Mouse (Mus musculus): ENCODE results near the gene Olfr339. TPM values are rescaled to one million over a fixed set of nuclear protein-coding genes. Genes with fewer than 3 reads are reported as not detected.
"Not testable (repeated sequence)": the region's sequence is repeated elsewhere in the genome, so short reads cannot be mapped to it uniquely, and the experiment has no call there.

Gene Olfr339
- not detected in 2 replicates for polyA plus RNA-seq (2016; fragmentation: Nextera tagmentation; extraction: Ambion mirVana)

- Histone ChIP-seq H3K9me3 (replicated peaks) (peaks cover 8% of the 10 kb centered on the region; the same call in 1 of the 2 replicates), H3K27ac (no peak within 1 kb of the TSS), H3K4me1 (no peaks in the 10 kb centered on the region), H3K27me3 (replicated peaks) (no peaks in the 10 kb centered on the region), H3K4me3 (no peak within 1 kb of the TSS), H3K4me2 (no peak within 1 kb of the TSS), H3K9ac (no peak within 1 kb of the TSS), H3K36me3 (no peaks in the 10 kb centered on the region)
- ATAC-seq, result no peak
- 58% methylated on average over 3 of the region's 3 CpGs for WGBS (ENCODE audit: insufficient replicate concordance)
Observed at GRCm38 (mm10) chr2:36418647-36419046, at the start of gene Olfr339. TSS of gene Olfr339 (plus strand) at chr2:36418947.

GRCm38 (mm10) chr2:36373219-36373618, 45.5 kb upstream of the Olfr339 start, which contains the start of gene Olfr338:
TSS of gene Olfr338 (plus strand) at chr2:36373519.
- no peak within 1 kb of the TSS for H3K4me2 ChIP-seq
- H3K9ac ChIP-seq, result no peak within 1 kb of the TSS
- no peak for ATAC-seq
- H3K9me3 ChIP-seq (replicated peaks), result no peaks in the 10 kb centered on the region; the same call in 1 of the 2 replicates
- no peaks in the 10 kb centered on the region for H3K36me3 ChIP-seq
- no peaks in the 10 kb centered on the region for H3K27me3 ChIP-seq (replicated peaks)
- no peak within 1 kb of the TSS for H3K27ac ChIP-seq
- no peak within 1 kb of the TSS for H3K4me3 ChIP-seq
- no peaks in the 10 kb centered on the region for H3K4me1 ChIP-seq

GRCm38 (mm10) chr2:36415174-36415573, 3.6 kb upstream of the Olfr339 start:
- H3K27me3 ChIP-seq (replicated peaks); H3K9ac ChIP-seq; H3K27ac ChIP-seq; H3K36me3 ChIP-seq; ATAC-seq; H3K4me3 ChIP-seq; H3K4me1 ChIP-seq; H3K4me2 ChIP-seq; H3K9me3 ChIP-seq (replicated peaks): not testable (repeated sequence)
- 62% methylated on average over 3 of the region's 3 CpGs for WGBS (ENCODE audit: insufficient replicate concordance)

- H3K9ac ChIP-seq; H3K9me3 ChIP-seq (replicated peaks); H3K27ac ChIP-seq; H3K4me1 ChIP-seq; H3K4me3 ChIP-seq; H3K4me2 ChIP-seq; ATAC-seq; H3K36me3 ChIP-seq; H3K27me3 ChIP-seq (replicated peaks): not testable (repeated sequence)
- WGBS (ENCODE audit: insufficient replicate concordance), result 72% methylated on average over 7 of the region's 7 CpGs
Observed at GRCm38 (mm10) chr2:36415591-36415990, 3.2 kb upstream of the Olfr339 start.

GRCm38 (mm10) chr2:36452287-36452686, 33.5 kb downstream of the Olfr339 start, which contains the start of gene Olfr340:
TSS of gene Olfr340 (plus strand) at chr2:36452587.
- Histone ChIP-seq H3K36me3 (no peaks in the 10 kb centered on the region), H3K27ac (no peak within 1 kb of the TSS), H3K4me2 (no peak within 1 kb of the TSS), H3K27me3 (replicated peaks) (no peaks in the 10 kb centered on the region), H3K4me3 (no peak within 1 kb of the TSS), H3K9me3 (replicated peaks) (peaks cover 8% of the 10 kb centered on the region; the same call in 1 of the 2 replicates), H3K4me1 (no peaks in the 10 kb centered on the region), H3K9ac (no peak within 1 kb of the TSS)
- ATAC-seq, result no peak
- 40% methylated on average over 1 of the region's 1 CpGs for WGBS (ENCODE audit: insufficient replicate concordance)

DNA sequence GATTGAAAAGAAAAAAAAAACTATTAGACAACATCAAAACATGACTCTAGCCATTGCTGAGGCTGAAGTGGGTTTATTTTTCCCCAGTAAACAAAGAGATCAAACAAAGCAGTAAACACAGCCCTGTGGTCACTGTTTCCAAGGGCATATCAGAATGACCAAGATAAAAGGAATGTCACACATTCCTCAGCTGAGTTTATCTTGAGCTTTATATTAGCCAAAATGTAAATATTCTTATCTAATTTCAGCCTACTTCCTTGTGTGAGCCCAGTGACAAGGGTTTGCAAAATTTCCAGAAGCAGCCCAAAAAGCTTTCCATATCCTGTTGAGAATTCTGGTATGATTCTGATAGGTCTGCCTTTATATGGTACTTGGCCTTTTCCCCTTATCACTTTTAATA, 54.9 kb downstream of the Olfr339 start:
- Histone ChIP-seq H3K4me1 (no peaks in the 10 kb centered on the region), H3K4me2 (no peak overlapping the region), H3K36me3 (no peaks in the 10 kb centered on the region), H3K4me3 (no peak overlapping the region), H3K27ac (no peak overlapping the region), H3K27me3 (replicated peaks) (no peaks in the 10 kb centered on the region), H3K9me3 (replicated peaks) (0 out of 2 replicates have a peak, but pooled peaks cover 7% of the 10 kb centered on the region), H3K9ac (no peak overlapping the region)
- ATAC-seq, result no peak

Other genes with a start within 250 kb of the Olfr339 start
- gene Ptgs1, start 188.5 kb upstream of the Olfr339 start, polyA plus RNA-seq (2016; fragmentation: Nextera tagmentation; extraction: Ambion mirVana), result 21.1 and 21.4 TPM in 2 replicates
- not detected in 2 replicates for gene Olfr338, start 45.4 kb upstream of the Olfr339 start, polyA plus RNA-seq (2016; fragmentation: Nextera tagmentation; extraction: Ambion mirVana)
- not detected in 2 replicates for gene Olfr340, start 33.6 kb downstream of the Olfr339 start, polyA plus RNA-seq (2016; fragmentation: Nextera tagmentation; extraction: Ambion mirVana)
- not detected in 2 replicates for gene Olfr341, start 63.5 kb downstream of the Olfr339 start, polyA plus RNA-seq (2016; fragmentation: Nextera tagmentation; extraction: Ambion mirVana)
- gene Olfr342, start 106.1 kb downstream of the Olfr339 start, polyA plus RNA-seq (2016; fragmentation: Nextera tagmentation; extraction: Ambion mirVana), result not detected in 2 replicates
- gene Olfr344, start 147.7 kb downstream of the Olfr339 start, polyA plus RNA-seq (2016; fragmentation: Nextera tagmentation; extraction: Ambion mirVana), result not detected in 2 replicates
- gene Olfr345, start 221.1 kb downstream of the Olfr339 start, polyA plus RNA-seq (2016; fragmentation: Nextera tagmentation; extraction: Ambion mirVana), result not detected in 2 replicates